Comparison of ENCODE assay signal across 10 mouse cellular contexts in the genomic region with DNA sequence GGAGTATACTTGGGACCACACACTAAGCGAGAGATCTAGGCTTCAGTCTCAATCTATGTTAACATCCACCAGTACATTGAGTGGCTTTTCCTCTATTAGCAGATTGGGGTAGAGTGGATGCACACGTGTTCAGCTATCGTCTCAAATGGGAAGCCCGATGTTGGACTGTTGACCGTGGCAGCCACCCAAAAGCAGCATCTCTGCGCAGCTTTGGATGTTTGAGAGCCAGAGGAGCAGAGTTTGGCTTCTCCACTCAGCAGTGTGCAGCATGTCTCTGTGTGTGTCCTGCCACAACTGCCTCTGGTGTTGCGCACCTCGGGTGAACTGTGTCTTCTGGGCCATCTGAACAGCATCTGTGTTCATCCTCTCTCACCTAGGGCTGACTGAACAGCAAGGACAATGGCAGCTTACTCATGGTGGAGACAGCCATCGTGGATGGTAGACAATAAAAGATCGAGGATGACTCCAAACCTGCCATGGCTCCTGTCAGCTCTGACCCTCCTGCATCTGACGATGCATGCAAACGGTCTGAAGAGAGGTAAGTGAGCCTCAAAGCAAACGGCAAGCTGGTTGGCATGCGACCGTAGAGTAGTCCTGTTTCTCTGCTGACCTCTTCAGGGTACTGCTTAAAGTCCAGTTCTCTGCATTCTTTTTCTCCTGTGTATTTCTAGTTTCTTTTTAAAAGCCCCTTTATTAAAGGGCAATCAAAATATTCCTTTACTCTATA.
DNase-seq lines count a peak whose midpoint lies in the region; ATAC-seq and TF ChIP-seq lines count a peak whose summit lies in the region.
"Had no signal": no experiment of that assay in that cellular context is flagged by ENCODE, and none has a peak within 500 bp of the region (broad histone marks: within the 10 kb centered on the region; RNA-seq: fewer than 3 reads in every experiment).

No protein-coding gene starts in this region.

- ATAC-seq in kidney, postnatal 0 days (replicated peaks; ENCODE audit: low FRiP score, low read depth): no peak
- ATAC-seq in heart, postnatal 0 days (ENCODE audit: insufficient read depth, low read depth): no peak

- H3K9me3 ChIP-seq in kidney, postnatal 0 days (replicated peaks; ENCODE audit: low read length): no peaks in the 10 kb centered on the region
- no peaks in the 10 kb centered on the region for H3K9me3 ChIP-seq in heart, postnatal 0 days (replicated peaks; ENCODE audit: control insufficient read depth, low read length)
- H3K9me3 ChIP-seq: embryonic facial prominence, embryonic 15.5 days had no signal

- peaks cover 10% of the 10 kb centered on the region for H3K4me1 ChIP-seq in kidney, postnatal 0 days (replicated peaks; ENCODE audit: insufficient read depth, low read length)
- H3K4me1 ChIP-seq in heart, postnatal 0 days (ENCODE audit: control insufficient read depth, insufficient read depth): peaks cover 35% of the 10 kb centered on the region

- TF ChIP-seq EP300 in heart, postnatal 0 days (IDR thresholded peaks at IDR 0.05; ENCODE audit: low read depth): no peak

- H3ac ChIP-seq in myocyte (ENCODE audit: control insufficient read depth, insufficient read length): no peak overlapping the region

- 66% methylated on average over 15 of the region's 15 CpGs for WGBS in kidney, postnatal 0 days
- 56% methylated on average over 15 of the region's 15 CpGs for WGBS in heart, postnatal 0 days

- H3K79me2 ChIP-seq in myocyte (ENCODE audit: control insufficient read depth, insufficient read depth): peaks cover 21% of the 10 kb centered on the region

- TF ChIP-seq POLR2A in myocyte (IDR thresholded peaks at IDR 0.05; ENCODE audit: insufficient read length, low read depth): no peak

- no peak overlapping the region for H3K27ac ChIP-seq in kidney, postnatal 0 days
- H3K27ac ChIP-seq in heart, postnatal 0 days (ENCODE audit: low read depth): no peak overlapping the region
- H3K27ac ChIP-seq: liver, embryonic 14.5 days had no signal

- no peak overlapping the region for H3K4me2 ChIP-seq in kidney, postnatal 0 days (ENCODE audit: low read length)
- H3K4me2 ChIP-seq in heart, postnatal 0 days (ENCODE audit: low read depth, low read length): no peak overlapping the region
- H3K4me2 ChIP-seq in myocyte (ENCODE audit: low read depth): peak overlapping the region; percentile 20
- H3K4me2 ChIP-seq: embryonic facial prominence, embryonic 15.5 days had no signal

- H3K27me3 ChIP-seq in kidney, postnatal 0 days (ENCODE audit: insufficient read depth, low read length): no peaks in the 10 kb centered on the region
- no peaks in the 10 kb centered on the region for H3K27me3 ChIP-seq in heart, postnatal 0 days (ENCODE audit: control insufficient read depth, insufficient read depth, low read length)
- no peaks in the 10 kb centered on the region for H3K27me3 ChIP-seq in myocyte (ENCODE audit: control insufficient read depth, insufficient read depth, insufficient read length)
- H3K27me3 ChIP-seq: embryonic facial prominence, embryonic 15.5 days had no signal

- no peak for TF ChIP-seq CTCF in kidney, postnatal 0 days (IDR thresholded peaks at IDR 0.05; ENCODE audit: low read depth)
- no peak for TF ChIP-seq CTCF in heart, postnatal 0 days (IDR thresholded peaks at IDR 0.05; ENCODE audit: low read depth)

- DNase-seq in kidney, postnatal 0 days (ENCODE audit: low spot score): peak; percentile 61
- DNase-seq in kidney, adult 8-10 months: no peak
- DNase-seq in ovary, postnatal 14 days (ENCODE audit: low spot score): peak; percentile 25
- DNase-seq in ovary, adult 18-20 months (ENCODE audit: low spot score): no peak
- DNase-seq in heart, postnatal 0 days (ENCODE audit: low spot score): peak; percentile 40
- no peak for DNase-seq in right cerebral cortex, postnatal 14 days
- no peak for DNase-seq in adrenal gland, postnatal 10 days

- peaks cover 18% of the 10 kb centered on the region for H3K36me3 ChIP-seq in kidney, postnatal 0 days (ENCODE audit: insufficient read depth, low read length)
- peaks cover 47% of the 10 kb centered on the region for H3K36me3 ChIP-seq in heart, postnatal 0 days (replicated peaks; ENCODE audit: control insufficient read depth, insufficient read depth, low read length)
- peaks cover 19% of the 10 kb centered on the region for H3K36me3 ChIP-seq in myocyte (ENCODE audit: control insufficient read depth, insufficient read depth)

- H3K9ac ChIP-seq in kidney, postnatal 0 days (ENCODE audit: low read depth, low read length): no peak overlapping the region
- H3K9ac ChIP-seq in heart, postnatal 0 days (replicated peaks; ENCODE audit: low read depth, low read length): no peak overlapping the region
- H3K9ac ChIP-seq: embryonic facial prominence, embryonic 15.5 days; liver, embryonic 14.5 days had no signal

- H3K4me3 ChIP-seq in kidney, postnatal 0 days (replicated peaks; ENCODE audit: low read depth, low read length): no peak overlapping the region
- no peak overlapping the region for H3K4me3 ChIP-seq in heart, postnatal 0 days (ENCODE audit: low read depth, low read length)
- H3K4me3 ChIP-seq in myocyte: no peak overlapping the region
- H3K4me3 ChIP-seq: embryonic facial prominence, embryonic 15.5 days had no signal

TF ChIP-seq in myocyte, 11 proteins besides CTCF, POLR2A, EP300 and RAD21:
- TF ChIP-seq TCF12 (IDR thresholded peaks at IDR 0.05; ENCODE audit: insufficient read depth, poor library complexity, severe bottlenecking) (no peak), MYOD1 (IDR thresholded peaks at IDR 0.05; ENCODE audit: control insufficient read depth in 1 of 3, insufficient read length in 2 of 3, low read depth in 2 of 3) (no peak), POLR2AphosphoS2 (IDR thresholded peaks at IDR 0.05; ENCODE audit: insufficient read length, low read depth) (no peak), SRF (IDR thresholded peaks at IDR 0.05; ENCODE audit: control insufficient read depth, insufficient read length, low read depth) (no peak), CEBPB (IDR thresholded peaks at IDR 0.05; ENCODE audit: insufficient read depth, poor library complexity, severe bottlenecking) (no peak), MYOG (IDR thresholded peaks at IDR 0.05; ENCODE audit: control insufficient read depth in 1 of 3, insufficient read depth in 1 of 3, insufficient read length in 2 of 3, low read depth in 2 of 3) (no peak), TCF3 (IDR thresholded peaks at IDR 0.05; ENCODE audit: insufficient read length, low read depth) (no peak), E2F4 (IDR thresholded peaks at IDR 0.05; ENCODE audit: insufficient read depth) (no peak), USF1 (IDR thresholded peaks at IDR 0.05; ENCODE audit: low read depth) (no peak), MAX (IDR thresholded peaks at IDR 0.05; ENCODE audit: low read depth) (no peak), REST (IDR thresholded peaks at IDR 0.05; ENCODE audit: insufficient read depth, insufficient read length) (no peak)

Comparison
In these comparisons a context has a peak if more than half of its experiments do, and no peak if none do; other contexts are left out.
1. DNase-seq: peak in kidney, postnatal 0 days (single experiment), ovary, postnatal 14 days (single experiment) and heart, postnatal 0 days (single experiment); none in kidney, adult 8-10 months (0 of 2), ovary, adult 18-20 months (single experiment), right cerebral cortex, postnatal 14 days (single experiment) and adrenal gland, postnatal 10 days (single experiment).